Mouse (Mus musculus) olfactory bulb, adult 2 months (tissue): ENCODE data around the gene Trafd1. TPM values are rescaled to one million over a fixed set of nuclear protein-coding genes. Genes with fewer than 3 reads are reported as not detected.
"Not testable (repeated sequence)": the region's sequence is repeated elsewhere in the genome, so short reads cannot be mapped to it uniquely, and the experiment has no call there.

Experiments used
- H3K27ac ChIP-seq: fragments of 200-500 bp; 2 replicates; pipeline ENCODE4 v1.5.1; 2012; ENCODE audit warnings: low read depth, low read length; ENCODE audit not compliant: insufficient read depth
- H3K4me1 ChIP-seq: fragments of 200-500 bp; 2 replicates; pipeline ENCODE4 v1.6.1; 2012; ENCODE audit warnings: low read length; ENCODE audit not compliant: control insufficient read depth, insufficient read depth
- H3K4me3 ChIP-seq: fragments of 200-500 bp; 2 replicates; pipeline ENCODE4 v1.5.1; 2012; ENCODE audit warnings: mild to moderate bottlenecking, low read depth, low read length, moderate library complexity; ENCODE audit not compliant: insufficient read depth
- CTCF ChIP-seq: fragments of 200-500 bp; IDR thresholded peaks from 2 replicates; pipeline ENCODE4 v1.5.1; 2012; ENCODE audit warnings: low read depth, mild to moderate bottlenecking, low read length, moderate library complexity; ENCODE audit not compliant: insufficient read depth
- POLR2A ChIP-seq: fragments of 200-500 bp; IDR thresholded peaks from 2 replicates; pipeline ENCODE4 v1.6.1; 2012; ENCODE audit warnings: mild to moderate bottlenecking, low read depth, low read length, moderate library complexity; ENCODE audit not compliant: insufficient read depth
- WGBS: fragments of 180-500 bp; shearing (Covaris S2); methylation state at CpG from one replicate; pipeline ENCODE4 v1.1.7; 2018; 5-methylcytosine and 5-hydroxymethylcytosine counted together
- polyA plus RNA-seq: library from polyadenylated mRNA; stranded (reverse); fragments of >200 nt; gene quantifications from 2 replicates; pipeline ENCODE4 v1.2.4, GENCODE M21; 2012; ENCODE audit warnings: low replicate concordance; ENCODE audit not compliant: missing spikeins, insufficient read depth, insufficient read length

The Trafd1 gene
- polyA plus RNA-seq, 1 experiment = not detected

- TF ChIP-seq POLR2A (no peak), CTCF (no peak)
- peak overlapping the region; percentile 66 for H3K27ac ChIP-seq
- peaks cover 18% of the 10 kb centered on the region for H3K4me1 ChIP-seq
- WGBS = 56% methylated on average over 4 of the region's 4 CpGs
- no peak overlapping the region for H3K4me3 ChIP-seq
Measured at GRCm38 (mm10) chr5:121387126-121387525, 1.7 kb upstream of the Trafd1 start.

GRCm38 (mm10) chr5:121386120-121386909 lies 883 bp upstream of the Trafd1 start:
- WGBS = 15% methylated on average over 22 of the region's 22 CpGs
- TF ChIP-seq CTCF (no peak), POLR2A (no peak)
- Histone ChIP-seq H3K4me3 (peak overlapping the region; percentile 77; the same call in 1 of the 2 replicates), H3K27ac (peak overlapping the region; percentile 73), H3K4me1 (peaks cover 18% of the 10 kb centered on the region)

- peaks cover 18% of the 10 kb centered on the region for H3K4me1 ChIP-seq
- no peak for TF ChIP-seq CTCF
- TF ChIP-seq POLR2A = peak; percentile 37; the same call in 1 of the 2 replicates
- peak overlapping the region; percentile 77 for H3K4me3 ChIP-seq
- H3K27ac ChIP-seq = peak overlapping the region; percentile 94
- WGBS = under 1% methylated on average over 43 of the region's 47 CpGs
Measured at GRCm38 (mm10) chr5:121384757-121385460, 523 bp downstream of the Trafd1 start.

GRCm38 (mm10) chr5:121383857-121384756 lies 1.3 kb downstream of the Trafd1 start:
- H3K27ac ChIP-seq = peak overlapping the region; percentile 94
- H3K4me1 ChIP-seq = peaks cover 18% of the 10 kb centered on the region
- 14% methylated on average over 10 of the region's 10 CpGs for WGBS
- H3K4me3 ChIP-seq = peak overlapping the region; percentile 77
- TF ChIP-seq POLR2A = no peak
- TF ChIP-seq CTCF = no peak

DNA sequence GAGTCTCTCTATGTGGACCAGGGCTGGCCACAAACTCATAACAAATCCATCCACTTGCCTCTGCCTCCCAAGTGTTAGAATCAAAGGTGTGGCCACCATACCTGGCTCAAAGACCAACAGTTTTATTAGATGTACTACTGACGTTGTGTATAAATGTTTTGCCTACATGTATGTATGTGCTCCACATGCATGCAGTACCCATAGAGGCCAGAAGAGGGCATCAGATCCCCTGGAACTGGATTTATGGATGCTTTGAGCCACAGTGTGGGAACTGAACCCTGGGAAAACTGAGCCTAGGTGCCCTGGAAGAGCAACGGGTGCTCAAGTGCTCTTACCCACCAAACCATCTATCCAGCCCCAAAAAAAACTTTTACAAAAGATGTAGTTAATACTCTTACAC lies 4.7 kb downstream of the Trafd1 start:
- TF ChIP-seq POLR2A (no peak), CTCF (no peak)
- H3K27ac ChIP-seq = no peak overlapping the region
- peaks cover 12% of the 10 kb centered on the region for H3K4me1 ChIP-seq
- 86% methylated on average over 2 of the region's 2 CpGs for WGBS
- H3K4me3 ChIP-seq = no peak overlapping the region

DNA sequence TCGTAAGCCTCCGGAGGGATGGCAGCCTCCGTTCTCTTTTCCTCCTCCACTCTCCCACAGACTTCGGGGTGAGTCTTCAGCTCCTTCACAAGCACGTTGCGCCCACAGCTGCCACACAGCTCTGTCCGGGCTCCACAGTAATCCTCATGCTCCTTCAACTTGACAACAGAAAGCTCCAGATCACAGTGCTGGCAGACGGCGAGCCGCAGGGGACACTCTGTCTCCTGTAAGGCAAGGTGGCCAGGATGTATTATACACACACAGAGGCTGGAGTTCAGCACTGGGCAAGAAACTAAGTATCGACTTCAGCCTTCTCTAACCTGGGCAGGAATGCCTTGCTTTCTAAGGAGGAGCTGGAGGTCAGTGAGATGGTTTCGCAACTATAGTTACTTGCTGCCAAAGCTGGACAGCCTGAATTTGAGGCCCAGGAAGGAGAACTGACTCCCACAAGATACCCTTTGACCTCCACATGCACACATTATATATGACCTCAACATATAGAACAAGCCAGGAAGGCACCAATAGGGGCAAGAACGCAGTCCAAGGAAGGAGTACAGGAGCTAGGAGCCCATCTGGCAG lies 6.7 kb downstream of the Trafd1 start:
- no peak for TF ChIP-seq POLR2A
- no peak for TF ChIP-seq CTCF
- WGBS = 64% methylated on average over 13 of the region's 13 CpGs
- Histone ChIP-seq H3K4me3 (no peak overlapping the region), H3K27ac (no peak overlapping the region), H3K4me1 (peaks cover 10% of the 10 kb centered on the region)

- 79% methylated on average over 5 of the region's 5 CpGs for WGBS
- not testable (repeated sequence) for H3K27ac ChIP-seq, H3K4me1 ChIP-seq, H3K4me3 ChIP-seq
Measured at GRCm38 (mm10) chr5:121376972-121377371, 8.5 kb downstream of the Trafd1 start.

GRCm38 (mm10) chr5:121374790-121375189 lies 10.6 kb downstream of the Trafd1 start:
- whole genome bisulfite sequencing = 84% methylated on average over 3 of the region's 3 CpGs
- Histone ChIP-seq H3K27ac (no peak overlapping the region), H3K4me1 (peaks cover 5% of the 10 kb centered on the region; the same call in 1 of the 2 replicates), H3K4me3 (no peak overlapping the region)
- TF ChIP-seq POLR2A = no peak
- TF ChIP-seq CTCF = no peak

GRCm38 (mm10) chr5:121371712-121372111 lies 13.7 kb downstream of the Trafd1 start:
- TF ChIP-seq POLR2A (no peak), CTCF (no peak)
- peaks cover 11% of the 10 kb centered on the region for H3K4me1 ChIP-seq
- WGBS = 85% methylated on average over 6 of the region's 6 CpGs
- H3K27ac ChIP-seq = no peak overlapping the region
- no peak overlapping the region for H3K4me3 ChIP-seq
